Mouse (Mus musculus) stomach, embryonic 14.5 days (tissue): ENCODE measurements at regions not wholly inside any gene's neighbourhood (a gene's known extent, or its start where the extent isn't known, plus 50 kb on each side); places are given as distances from the start of the nearest gene placed in this dataset.

Experiments
- ATAC-seq: fragments of 200-750 bp; cut with Nextera tagmentation; 2 replicates; pipeline ENCODE4 v1.8.0; 2017; ENCODE audit warnings: low read depth, moderate TSS enrichment; ENCODE audit not compliant: insufficient number of reproducible peaks, insufficient read depth, low FRiP score
- H3K27ac ChIP-seq: fragments of 300-500 bp; sonication (generic); 2 replicates; pipeline ENCODE4 v1.5.1; 2014; ENCODE audit warnings: mild to moderate bottlenecking, low read length, moderate library complexity, mixed read lengths
- H3K27me3 ChIP-seq: fragments of 300-500 bp; sonication (generic); 2 replicates; pipeline ENCODE4 v1.6.1; 2014; ENCODE audit warnings: low read length, control low read depth, mixed read lengths; ENCODE audit not compliant: control insufficient read depth, insufficient read depth
- H3K36me3 ChIP-seq: fragments of 300-500 bp; sonication (generic); 2 replicates; pipeline ENCODE4 v1.6.1; 2014; ENCODE audit warnings: mild to moderate bottlenecking, control low read depth, low read length, moderate library complexity, mixed read lengths; ENCODE audit not compliant: control insufficient read depth, insufficient read depth
- H3K4me1 ChIP-seq: fragments of 300-500 bp; sonication (generic); 2 replicates; pipeline ENCODE4 v1.6.1; 2014; ENCODE audit warnings: low read length, control low read depth, mixed read lengths; ENCODE audit not compliant: control insufficient read depth, insufficient read depth
- H3K4me2 ChIP-seq: fragments of 300-500 bp; sonication (generic); replicated peaks from 2 replicates; pipeline ENCODE4 v1.6.1; 2014; ENCODE audit warnings: low read depth, low read length, control low read depth
- H3K4me3 ChIP-seq: fragments of 300-500 bp; sonication (generic); 2 replicates; pipeline ENCODE4 v1.5.1; 2014; ENCODE audit warnings: low read depth, low read length, control low read depth
- H3K9ac ChIP-seq: fragments of 300-500 bp; sonication (generic); replicated peaks from 2 replicates; pipeline ENCODE4 v1.6.1; 2014; ENCODE audit warnings: low read depth, mild to moderate bottlenecking, control low read depth, low read length, moderate library complexity, mixed read lengths
- H3K9me3 ChIP-seq: fragments of 300-500 bp; sonication (generic); 2 replicates; pipeline ENCODE4 v1.6.1; 2016; ENCODE audit warnings: low read depth, low read length, control low read depth; ENCODE audit not compliant: control insufficient read depth
- WGBS: fragments of 180-500 bp; shearing (Covaris S2); extraction: QIAGEN DNeasy Blood & Tissue Kit; methylation state at CpG from one replicate; pipeline ENCODE4 v1.1.7; 2014; 5-methylcytosine and 5-hydroxymethylcytosine counted together

DNA sequence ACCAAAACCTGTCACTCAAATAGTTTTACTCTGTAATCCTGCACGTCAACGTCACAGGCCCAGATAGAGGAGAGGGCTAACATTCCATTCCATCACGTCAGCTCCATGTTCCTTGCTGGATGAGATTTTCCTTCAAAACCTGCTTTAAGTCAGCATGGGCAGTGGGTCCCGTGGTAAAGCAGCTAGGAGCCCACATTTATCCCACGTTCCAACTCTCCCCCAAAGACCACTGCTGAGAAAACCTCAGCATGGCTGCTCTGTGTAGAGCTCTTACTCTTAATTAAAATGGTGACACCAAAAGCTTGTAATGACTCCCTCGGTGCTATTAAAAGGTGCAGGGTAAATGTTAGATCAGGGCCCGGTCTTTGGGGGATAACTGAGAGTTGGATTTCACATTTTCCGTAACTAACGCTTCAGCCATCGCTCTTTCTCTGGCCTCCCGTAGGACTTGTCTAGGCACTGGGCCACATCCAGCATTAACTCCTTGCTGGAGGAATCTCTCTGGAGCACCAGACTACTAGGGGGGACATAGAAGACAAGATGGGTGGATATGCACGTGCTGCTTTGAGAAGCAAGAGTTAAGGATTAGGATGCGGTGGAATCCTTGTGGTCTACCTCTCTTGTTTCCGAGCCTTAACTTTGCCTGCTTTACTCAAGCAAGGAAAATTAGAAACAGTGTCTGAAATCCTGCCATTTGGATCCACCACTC is 56.1 kb upstream of the Smarca2 start:
- H3K27me3 ChIP-seq = no peaks in the 10 kb centered on the region
- 76% methylated on average over 14 of the region's 14 CpGs for WGBS

GRCm38 (mm10) chr19:26550299-26550698 is 54.6 kb upstream of the Smarca2 start:
- 48% methylated on average over 5 of the region's 5 CpGs for WGBS

More for the DNA sequence above, 56.1 kb upstream of the Smarca2 start:
- Histone ChIP-seq H3K36me3 (no peaks in the 10 kb centered on the region), H3K4me2 (no peak overlapping the region), H3K9me3 (no peaks in the 10 kb centered on the region), H3K4me3 (no peak overlapping the region), H3K27ac (no peak overlapping the region), H3K9ac (no peak overlapping the region), H3K4me1 (0 out of 2 replicates have a peak, but pooled peaks cover 7% of the 10 kb centered on the region)
- no peak for ATAC-seq

More at GRCm38 (mm10) chr19:26550299-26550698, 54.6 kb upstream of the Smarca2 start:
- no peak overlapping the region for H3K4me3 ChIP-seq
- H3K4me1 ChIP-seq = 0 out of 2 replicates have a peak, but pooled peaks cover 7% of the 10 kb centered on the region
- H3K9ac ChIP-seq = no peak overlapping the region
- no peak overlapping the region for H3K27ac ChIP-seq
- H3K9me3 ChIP-seq = no peaks in the 10 kb centered on the region
- H3K27me3 ChIP-seq = no peaks in the 10 kb centered on the region
- no peak for ATAC-seq
- H3K36me3 ChIP-seq = no peaks in the 10 kb centered on the region
- H3K4me2 ChIP-seq = no peak overlapping the region
